Mouse (Mus musculus) testis, postnatal 10 days (tissue): ENCODE measurements around the gene Mansc4.
A peak's percentile ranks its signal among the peaks of the same experiment; 100 is the strongest.

Source experiments
- DNase-seq: peaks from one replicate; pipeline ENCODE4 v3.0.0; 2021; ENCODE audit warnings: low spot score

Gene Mansc4

DNA sequence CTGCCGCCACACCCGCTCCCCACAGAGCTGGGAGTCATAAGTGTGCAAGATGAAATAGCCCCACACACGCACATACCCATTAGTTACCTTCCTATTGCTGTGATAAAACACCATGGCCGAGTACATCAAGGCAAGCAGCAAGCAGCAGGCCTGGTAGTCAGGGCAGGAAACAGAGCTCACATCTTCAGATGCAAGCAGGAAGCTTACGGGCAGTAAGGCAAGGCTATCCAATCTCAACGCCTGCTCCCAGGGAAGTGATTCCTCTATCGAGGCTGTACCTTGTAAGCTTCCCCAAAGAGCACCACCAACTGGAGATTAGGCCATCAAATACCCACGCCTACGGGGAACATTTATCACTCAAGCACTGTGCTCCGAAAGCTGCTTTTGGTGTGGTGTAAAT, 6.9 kb downstream of the Mansc4 start:
- no peak for DNase-seq

- DNase-seq = no peak
These were observed 10.0 kb downstream of the Mansc4 start for GRCm38 (mm10) chr6:147076878-147077277.

DNA sequence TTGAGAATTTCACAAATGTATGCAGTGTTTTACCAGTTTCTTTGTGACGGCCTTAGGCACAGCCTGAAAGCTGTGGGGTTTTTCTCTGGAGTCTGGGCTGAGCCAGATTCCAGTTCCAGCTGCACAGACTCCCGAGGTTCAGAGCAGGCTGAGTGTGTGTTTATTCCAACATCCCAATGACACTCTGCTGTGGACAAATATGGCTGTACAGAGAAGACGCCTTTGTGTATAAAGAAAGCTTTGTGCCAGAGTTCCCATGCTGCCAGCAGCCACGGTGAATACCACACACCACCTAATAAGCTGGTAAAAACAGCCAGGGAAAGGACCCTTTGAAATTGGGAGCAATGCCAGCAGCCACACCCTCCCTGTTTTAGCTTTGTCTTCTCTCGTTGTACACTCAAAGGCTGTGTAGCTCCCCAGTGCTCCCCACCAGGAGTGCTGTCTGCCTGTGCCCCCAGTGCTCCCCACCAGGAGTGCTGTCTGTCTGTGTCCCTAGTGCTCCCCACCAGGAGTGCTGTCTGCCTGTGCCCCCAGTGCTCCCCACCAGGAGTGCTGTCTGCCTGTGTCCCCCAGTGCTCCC, 10.9 kb downstream of the Mansc4 start:
- DNase-seq = no peak

GRCm38 (mm10) chr6:147064944-147065261, 21.9 kb downstream of the Mansc4 start:
- DNase-seq = no peak

DNA sequence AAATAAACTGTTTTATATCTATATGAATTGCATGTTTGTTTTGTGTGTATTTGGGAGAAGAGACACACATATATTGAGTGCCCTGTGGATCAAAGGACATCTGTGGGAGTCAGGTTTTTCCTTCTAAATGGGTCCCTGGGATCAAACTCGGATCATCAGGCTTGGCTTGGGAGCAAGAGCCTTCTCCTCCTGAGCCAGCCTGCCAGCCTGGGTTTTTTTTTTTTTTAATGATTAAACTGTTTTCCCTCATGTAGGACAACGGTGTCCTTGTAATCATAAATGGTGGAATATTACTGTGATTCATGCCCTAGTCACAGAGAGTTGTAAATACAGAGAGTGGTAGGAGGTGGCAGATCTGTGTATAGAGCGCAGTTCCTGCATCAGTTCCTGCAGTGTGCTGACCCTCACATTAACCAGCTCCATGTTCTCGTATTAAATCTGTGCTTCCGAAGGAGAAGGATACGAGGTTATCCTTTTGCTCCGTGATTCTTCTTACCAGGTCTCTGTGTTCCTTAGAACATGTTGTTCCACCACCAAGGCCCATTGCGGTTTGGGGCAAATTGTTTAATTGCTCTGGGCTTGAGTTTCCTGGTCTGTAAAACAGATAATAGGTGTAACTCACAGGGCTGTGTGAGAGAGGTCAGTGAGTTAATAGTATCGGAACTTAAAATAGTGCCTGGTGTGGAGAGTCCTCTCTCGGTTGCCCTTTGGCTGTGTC, 22.4 kb downstream of the Mansc4 start:
- no peak for DNase-seq

- no peak for DNase-seq
These were observed 24.1 kb downstream of the Mansc4 start for GRCm38 (mm10) chr6:147062694-147063093.

GRCm38 (mm10) chr6:147062034-147062433, 24.8 kb downstream of the Mansc4 start:
- DNase-seq = peak; percentile 34

DNA sequence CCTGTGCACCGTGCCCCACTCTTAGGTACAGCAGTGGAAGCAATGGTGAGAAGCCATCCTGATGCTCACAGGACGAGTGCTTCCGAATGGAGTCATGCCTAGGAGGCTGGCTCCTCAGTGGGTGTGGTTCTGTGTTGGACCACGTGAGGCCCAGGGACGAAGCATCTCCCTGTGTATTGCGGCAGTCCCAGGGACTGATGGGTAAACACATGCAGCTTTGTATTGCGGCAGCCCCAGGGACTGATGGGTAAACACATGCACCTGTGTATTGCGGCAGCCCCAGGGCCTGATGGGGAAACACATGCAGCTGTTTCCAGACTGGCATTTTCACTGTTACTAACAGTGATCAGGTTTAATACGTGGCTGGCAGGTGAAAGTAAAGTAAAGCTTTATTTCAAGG, 25.2 kb downstream of the Mansc4 start:
- peak; percentile 30 for DNase-seq

DNA sequence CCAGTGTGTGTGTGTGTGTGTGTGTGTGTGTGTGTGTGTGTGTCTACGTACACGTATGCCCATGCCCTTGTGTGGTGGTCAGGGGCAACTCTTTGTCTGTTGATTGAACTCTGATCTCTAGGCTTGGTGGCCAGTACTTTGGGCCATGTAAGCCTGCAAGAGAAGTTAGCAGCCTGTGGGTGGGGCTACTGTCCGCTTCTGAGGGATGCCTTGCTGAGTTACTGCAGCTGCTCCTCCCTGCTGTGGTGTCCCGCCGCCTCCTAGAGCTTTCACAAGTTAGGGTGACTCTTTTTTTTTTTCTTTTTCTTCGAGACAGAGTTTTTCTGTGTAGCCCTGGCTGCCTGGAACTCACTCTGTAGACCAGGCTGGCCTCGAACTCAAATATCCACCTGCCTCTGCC, 27.5 kb downstream of the Mansc4 start:
- DNase-seq = peak; percentile 49

DNA sequence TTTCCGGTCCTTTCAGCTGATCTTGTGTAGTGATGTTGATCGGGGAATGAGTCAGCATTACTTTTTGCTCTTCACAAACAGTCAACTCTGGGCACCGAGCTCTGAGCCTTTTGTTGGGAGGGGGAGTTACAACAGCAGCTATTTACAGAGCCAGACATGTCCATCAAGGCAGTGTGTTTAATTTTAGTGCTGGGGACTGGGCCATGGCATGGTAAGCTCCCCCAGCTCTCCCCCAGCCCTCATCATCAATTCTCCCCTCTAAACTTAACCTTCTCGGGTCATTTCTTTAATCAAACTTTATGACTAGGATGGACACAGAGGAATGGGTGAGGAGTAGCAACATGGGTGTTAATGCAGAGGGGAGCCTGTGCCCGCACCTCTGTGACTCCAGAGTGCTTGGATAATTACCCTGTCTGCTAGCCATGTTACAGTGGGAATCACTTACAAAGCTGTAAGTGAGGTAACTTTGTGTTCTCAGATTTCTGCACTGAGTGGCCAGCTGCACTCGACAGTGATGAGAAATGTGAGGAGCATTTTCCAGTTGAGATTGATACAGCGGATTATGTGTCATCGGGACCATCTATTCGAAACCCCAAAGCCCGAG, 31.4 kb downstream of the Mansc4 start:
- DNase-seq = no peak

- DNase-seq = no peak
These were observed 32.8 kb downstream of the Mansc4 start for GRCm38 (mm10) chr6:147053785-147054646.

- DNase-seq = no peak
These were observed 34.4 kb downstream of the Mansc4 start for GRCm38 (mm10) chr6:147052440-147052839.

- peak; percentile 34 for DNase-seq
These were observed 35.2 kb downstream of the Mansc4 start for GRCm38 (mm10) chr6:147051666-147052065.

DNA sequence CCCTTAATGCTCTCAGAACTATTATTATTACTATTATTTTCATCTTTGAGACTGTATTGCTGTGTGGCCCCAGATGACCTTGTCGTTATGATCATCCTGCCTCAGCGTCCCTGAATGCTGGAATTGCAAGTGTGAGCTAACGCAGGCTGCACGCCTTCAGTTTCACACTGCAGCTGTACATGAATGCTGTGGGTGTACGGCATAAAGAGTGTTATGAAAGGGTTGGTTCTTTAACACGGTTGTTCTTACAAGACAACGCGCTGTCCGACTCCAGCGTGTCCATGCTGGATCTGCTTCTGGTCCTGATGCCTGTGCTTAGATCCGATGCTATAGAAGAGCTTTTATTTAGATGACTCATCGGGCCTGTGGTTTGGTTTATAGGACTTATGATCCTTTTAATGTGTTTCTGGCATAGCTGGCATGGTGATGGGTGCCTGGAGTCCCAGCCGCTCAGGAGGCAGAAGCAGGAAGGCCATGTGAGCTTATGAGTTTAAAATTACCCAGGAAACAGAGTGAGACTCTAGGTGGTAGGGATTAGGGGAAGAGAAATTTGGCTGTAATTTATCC, 37.5 kb downstream of the Mansc4 start:
- no peak for DNase-seq

- DNase-seq = no peak
These were observed 43.2 kb downstream of the Mansc4 start for GRCm38 (mm10) chr6:147043633-147044032.

- peak; percentile 95 for DNase-seq
These were observed 44.2 kb downstream of the Mansc4 start, which contains the start of gene Mrps35 for GRCm38 (mm10) chr6:147042291-147043290. Gene Mrps35 (plus strand): TSS chr6:147042764.

GRCm38 (mm10) chr6:147032303-147032925, 54.4 kb downstream of the Mansc4 start, which contains the start of gene Rep15:
Gene Rep15 (plus strand): TSS chr6:147032584.
- no peak for DNase-seq

GRCm38 (mm10) chr6:147030096-147030885, 56.5 kb downstream of the Mansc4 start:
- no peak for DNase-seq

- no peak for DNase-seq
These were observed 57.2 kb downstream of the Mansc4 start for GRCm38 (mm10) chr6:147029591-147029990.

GRCm38 (mm10) chr6:147028396-147028795, 58.4 kb downstream of the Mansc4 start:
- no peak for DNase-seq
